In the genomic region with DNA sequence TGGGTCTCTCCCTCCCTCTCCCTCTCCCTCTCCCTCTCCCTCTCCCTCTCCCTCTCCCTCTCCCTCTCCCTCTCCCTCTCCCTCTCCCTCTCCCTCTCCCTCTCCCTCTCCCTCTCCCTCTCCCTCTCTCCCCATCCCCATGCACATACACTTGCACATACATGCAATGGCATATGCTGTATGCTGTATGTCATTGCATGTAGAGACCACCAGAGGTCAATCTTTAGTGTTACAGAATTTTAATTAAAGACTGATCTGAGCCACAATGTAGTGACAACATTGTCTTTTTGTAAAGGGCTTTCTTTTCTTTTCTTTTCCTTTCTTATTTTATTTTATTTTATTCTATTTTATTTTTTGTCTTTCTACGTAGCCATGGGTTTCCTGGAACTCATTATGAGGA, we compare ENCODE assay signal across 7 mouse cellular contexts.
DNase-seq lines count a peak whose midpoint lies in the region; ATAC-seq and TF ChIP-seq lines count a peak whose summit lies in the region.
"Not testable (repeated sequence)": the region's sequence is repeated elsewhere in the genome, so short reads cannot be mapped to it uniquely, and the experiment has no call there.

No protein-coding gene starts in this region.

- intact Hi-C loops in gastrocnemius, adult 2 months (cut with DNase I): not testable (repeated sequence)

- H3K79me2 ChIP-seq in CH12.LX (replicated peaks; ENCODE audit: control insufficient read depth, extremely low read depth, insufficient read depth, poor library complexity, severe bottlenecking); MEL (ENCODE audit: control insufficient read depth, insufficient read depth, low read length, poor library complexity): not testable (repeated sequence)

- TF ChIP-seq EP300 in CH12.LX (IDR thresholded peaks at IDR 0.05; ENCODE audit: low read length); MEL (IDR thresholded peaks at IDR 0.05; ENCODE audit: low read depth in 1 of 2, low read length in 2 of 2); liver, postnatal 0 days (IDR thresholded peaks at IDR 0.05; ENCODE audit: low read depth): not testable (repeated sequence)

- in situ Hi-C loops in CH12.LX (cut with MboI; ENCODE audit: low pct_ligation_motif_present, low pct_unique_long_range_greater_than_20kb, low sequenced_read_pairs): not testable (repeated sequence)

- H3K9ac ChIP-seq in CH12.LX (ENCODE audit: insufficient read depth, low read depth); MEL (ENCODE audit: control insufficient read depth, low read depth, low read length, poor library complexity, severe bottlenecking); hindbrain, postnatal 0 days (replicated peaks; ENCODE audit: low read length); liver, postnatal 0 days (replicated peaks); midbrain, postnatal 0 days (replicated peaks; ENCODE audit: low read length, poor library complexity, severe bottlenecking): not testable (repeated sequence)

- not testable (repeated sequence) for TF ChIP-seq POLR2A in CH12.LX (IDR thresholded peaks at IDR 0.05; ENCODE audit: low read depth, low read length); MEL (IDR thresholded peaks at IDR 0.05; ENCODE audit: control insufficient read depth in 1 of 2, insufficient read depth in 1 of 2, low read depth in 1 of 2, low read length in 2 of 2, poor library complexity in 1 of 2)

- DNase-seq in CH12.LX (ENCODE audit: extremely low read depth); MEL (ENCODE audit: low read depth, low spot score); gastrocnemius, adult 2 months; layer of hippocampus, adult 2 months (ENCODE audit: low spot score in 2 of 2); liver, postnatal 0 days: not testable (repeated sequence)
- DNase-seq in hindbrain, postnatal 0 days (ENCODE audit: low spot score): peak; percentile 39
- DNase-seq in midbrain, postnatal 0 days (ENCODE audit: low spot score): peak; percentile 49

- not testable (repeated sequence) for H3K4me1 ChIP-seq in CH12.LX (ENCODE audit: control insufficient read depth in 1 of 2, insufficient read depth in 2 of 2); MEL (ENCODE audit: control insufficient read depth in 1 of 2, insufficient read depth in 2 of 2, low read length in 2 of 2); hindbrain, postnatal 0 days (ENCODE audit: insufficient read depth, low read length); liver, postnatal 0 days (ENCODE audit: insufficient read depth); midbrain, postnatal 0 days (ENCODE audit: insufficient read depth, low read length)

- WGBS in hindbrain, postnatal 0 days: 91% methylated on average over 1 of the region's 1 CpGs
- 86% methylated on average over 1 of the region's 1 CpGs for WGBS in liver, postnatal 0 days (ENCODE audit: insufficient replicate concordance)
- WGBS in midbrain, postnatal 0 days: 91% methylated on average over 1 of the region's 1 CpGs

- not testable (repeated sequence) for H3K27ac ChIP-seq in CH12.LX (ENCODE audit: insufficient read depth, low read depth); MEL (ENCODE audit: control insufficient read depth, low read depth, low read length); gastrocnemius, adult 2 months; hindbrain, postnatal 0 days; layer of hippocampus, adult 2 months; liver, postnatal 0 days (ENCODE audit: low read depth); midbrain, postnatal 0 days (ENCODE audit: low read depth, low read length)

- not testable (repeated sequence) for H3K36me3 ChIP-seq in CH12.LX (replicated peaks in 1 of 2; ENCODE audit: control insufficient read depth in 1 of 2, insufficient read depth in 1 of 2, low read length in 1 of 2); MEL (ENCODE audit: control insufficient read depth in 1 of 2, insufficient read depth in 2 of 2, low read length in 2 of 2); hindbrain, postnatal 0 days (ENCODE audit: insufficient read depth, low read length); liver, postnatal 0 days (replicated peaks; ENCODE audit: insufficient read depth, low read length); midbrain, postnatal 0 days (ENCODE audit: insufficient read depth, low read length)

- not testable (repeated sequence) for H3K4me3 ChIP-seq in CH12.LX (replicated peaks in 1 of 3; ENCODE audit: low read depth in 2 of 3, low read length in 2 of 3, poor library complexity in 1 of 3); MEL (ENCODE audit: control insufficient read depth in 1 of 2, insufficient read depth in 1 of 2, low read depth in 2 of 2, low read length in 2 of 2); gastrocnemius, adult 2 months; hindbrain, postnatal 0 days (ENCODE audit: low read length); layer of hippocampus, adult 2 months; liver, postnatal 0 days (ENCODE audit: low read depth, low read length); midbrain, postnatal 0 days (ENCODE audit: low read depth, low read length)

- H3K4me2 ChIP-seq in CH12.LX (ENCODE audit: insufficient read depth, low read depth, poor library complexity, severe bottlenecking); hindbrain, postnatal 0 days (ENCODE audit: low read depth, low read length); liver, postnatal 0 days (ENCODE audit: low read depth, low read length); midbrain, postnatal 0 days (ENCODE audit: low read depth, low read length, poor library complexity, severe bottlenecking): not testable (repeated sequence)

- TF ChIP-seq RAD21 in CH12.LX (IDR thresholded peaks at IDR 0.05; ENCODE audit: low read depth, low read length): peak; percentile 39
- TF ChIP-seq RAD21 in MEL (IDR thresholded peaks at IDR 0.05; ENCODE audit: low read depth, low read length): peak; percentile 15

- TF ChIP-seq CTCF in CH12.LX (conservative IDR thresholded peaks at IDR 0.05 in 1 of 2, IDR thresholded peaks at IDR 0.05 in 1 of 2; ENCODE audit: low read depth in 2 of 2, low read length in 2 of 2): peak in 1 of 2 experiments; percentile 53; a peak in 2 of 4 replicates
- TF ChIP-seq CTCF in MEL (IDR thresholded peaks at IDR 0.05 in 2 of 3, conservative IDR thresholded peaks at IDR 0.05 in 1 of 3; ENCODE audit: control insufficient read depth in 1 of 3, insufficient read depth in 1 of 3, low read depth in 2 of 3, low read length in 3 of 3, poor library complexity in 1 of 3, severe bottlenecking in 1 of 3): peak in 2 of 3 experiments; percentile 16 to 21; a peak in 2 of 6 replicates
- TF ChIP-seq CTCF in gastrocnemius, adult 2 months (IDR thresholded peaks at IDR 0.05): peak; percentile 24; the same call in 1 of the 2 replicates
- peak; percentile 53 for TF ChIP-seq CTCF in hindbrain, postnatal 0 days (IDR thresholded peaks at IDR 0.05; ENCODE audit: low read depth)
- peak; percentile 60 for TF ChIP-seq CTCF in layer of hippocampus, adult 2 months (conservative IDR thresholded peaks at IDR 0.05)
- TF ChIP-seq CTCF in liver, postnatal 0 days (IDR thresholded peaks at IDR 0.05; ENCODE audit: low read depth): peak; percentile 33
- peak; percentile 64 for TF ChIP-seq CTCF in midbrain, postnatal 0 days (IDR thresholded peaks at IDR 0.05)

- dilution Hi-C loops in CH12.LX (cut with MboI; ENCODE audit: extremely low pct_ligation_motif_present, extremely low pct_unique_long_range_greater_than_20kb, low sequenced_read_pairs): not testable (repeated sequence)

- H3K27me3 ChIP-seq in CH12.LX (replicated peaks): peaks cover 83% of the 10 kb centered on the region
- not testable (repeated sequence) for H3K27me3 ChIP-seq in MEL (ENCODE audit: control insufficient read depth in 1 of 2, insufficient read depth in 2 of 2, low read length in 2 of 2); hindbrain, postnatal 0 days (ENCODE audit: insufficient read depth, low read length); liver, postnatal 0 days (ENCODE audit: insufficient read depth, low read length); midbrain, postnatal 0 days (ENCODE audit: insufficient read depth, low read length)

- H3K9me3 ChIP-seq in CH12.LX (replicated peaks; ENCODE audit: low read length); MEL (replicated peaks; ENCODE audit: insufficient read depth, low read length); hindbrain, postnatal 0 days (ENCODE audit: low read length); liver, postnatal 0 days (ENCODE audit: low read length); midbrain, postnatal 0 days (ENCODE audit: low read length): not testable (repeated sequence)

- ATAC-seq in hindbrain, postnatal 0 days; liver, postnatal 0 days; midbrain, postnatal 0 days (ENCODE audit: low FRiP score): not testable (repeated sequence)

TF ChIP-seq in CH12.LX, 34 proteins besides CTCF, POLR2A, EP300 and RAD21:
- peak; percentile 43 for TF ChIP-seq SMC3 (IDR thresholded peaks at IDR 0.05; ENCODE audit: low read depth, low read length)

TF ChIP-seq in MEL, 35 proteins besides CTCF, POLR2A, EP300 and RAD21:
- TF ChIP-seq SMC3 (IDR thresholded peaks at IDR 0.05; ENCODE audit: low read depth, low read length): peak; percentile 30
